Mouse (Mus musculus) MEL (cell line): ENCODE measurements at regions not wholly inside any gene's neighbourhood (a gene's known extent, or its start where the extent isn't known, plus 50 kb on each side); places are given as distances from the start of the nearest gene placed in this dataset.

Experiments
- CTCF ChIP-seq, 3 experiments: IDR thresholded peaks in 2 of 3; conservative IDR thresholded peaks in 1 of 3; 2 replicates each; pipeline ENCODE4 v1.5.1; 2011 to 2012; ENCODE audit warnings: low read length in 3 of 3, low read depth in 2 of 3, mild to moderate bottlenecking in 2 of 3, improper control_type of control experiment in 1 of 3, inconsistent platforms in 1 of 3, mixed read lengths in 1 of 3, moderate library complexity in 1 of 3; ENCODE audit not compliant: control insufficient read depth in 1 of 3, insufficient read depth in 1 of 3, poor library complexity in 1 of 3, severe bottlenecking in 1 of 3
- EP300 ChIP-seq, 2 experiments: IDR thresholded peaks; 2 replicates each; pipeline ENCODE4 v1.6.1; 2011; ENCODE audit warnings: improper control_type of control experiment in 2 of 2, low read length in 2 of 2, low read depth in 1 of 2, mild to moderate bottlenecking in 1 of 2
- GABPA ChIP-seq: IDR thresholded peaks from 2 replicates; pipeline ENCODE4 v1.6.1; 2012; ENCODE audit warnings: low read depth, mild to moderate bottlenecking, inconsistent platforms, low read length, improper control_type of control experiment, moderate library complexity
- GATA1 ChIP-seq: IDR thresholded peaks from 2 replicates; pipeline ENCODE4 v1.6.1; 2011; ENCODE audit warnings: low read depth, low read length, improper control_type of control experiment
- MEF2A ChIP-seq: IDR thresholded peaks from 2 replicates; pipeline ENCODE4 v1.6.1; 2014; ENCODE audit warnings: low read depth, mild to moderate bottlenecking, inconsistent platforms, low read length, improper control_type of control experiment; ENCODE audit not compliant: poor library complexity, insufficient replicate concordance, severe bottlenecking; ENCODE audit errors: extremely low read depth
- MYC ChIP-seq: IDR thresholded peaks from 2 replicates; pipeline ENCODE4 v1.6.1; 2011; ENCODE audit warnings: low read depth, mild to moderate bottlenecking, low read length, improper control_type of control experiment, moderate library complexity
- NRF1 ChIP-seq: IDR thresholded peaks from 2 replicates; pipeline ENCODE4 v1.6.1; 2014; ENCODE audit warnings: low read depth, mild to moderate bottlenecking, inconsistent platforms, low read length, improper control_type of control experiment, moderate library complexity; ENCODE audit not compliant: poor library complexity, insufficient read depth, severe bottlenecking
- POLR2A ChIP-seq, 2 experiments: IDR thresholded peaks; 2 replicates each; pipeline ENCODE4 v1.6.1; 2011 to 2012; ENCODE audit warnings: low read length in 2 of 2, mild to moderate bottlenecking in 2 of 2, control low read depth in 1 of 2, improper control_type of control experiment in 1 of 2, low read depth in 1 of 2, moderate library complexity in 1 of 2; ENCODE audit not compliant: control insufficient read depth in 1 of 2, insufficient read depth in 1 of 2, poor library complexity in 1 of 2
- SMC3 ChIP-seq: IDR thresholded peaks from 2 replicates; pipeline ENCODE4 v1.6.1; 2011; ENCODE audit warnings: low read depth, low read length, improper control_type of control experiment

- TF ChIP-seq CTCF (IDR thresholded peaks at IDR 0.05 in 2 of 3, conservative IDR thresholded peaks at IDR 0.05 in 1 of 3; ENCODE audit: control insufficient read depth in 1 of 3, insufficient read depth in 1 of 3, low read depth in 2 of 3, low read length in 3 of 3, poor library complexity in 1 of 3, severe bottlenecking in 1 of 3) (no peak), GATA1 (no peak), POLR2A (IDR thresholded peaks at IDR 0.05; ENCODE audit: control insufficient read depth in 1 of 2, insufficient read depth in 1 of 2, low read depth in 1 of 2, low read length in 2 of 2, poor library complexity in 1 of 2) (no peak), SMC3 (no peak), NRF1 (no peak), EP300 (IDR thresholded peaks at IDR 0.05; ENCODE audit: low read depth in 1 of 2, low read length in 2 of 2) (no peak), GABPA (no peak), MEF2A (no peak), MYC (no peak)
Measured at GRCm38 (mm10) chr6:51283916-51284706, 148.4 kb upstream of the Nfe2l3 start.
